Mouse (Mus musculus) embryo, embryonic 10.5 days (tissue): ENCODE data around the gene Tctn1.

Source experiments
- DNase-seq: peaks from one replicate; pipeline ENCODE4 v3.0.0-alpha.2; 2015; ENCODE audit warnings: low spot score

Gene Tctn1

GRCm38 (mm10) chr5:122285029-122285766 lies 20.9 kb upstream of the Tctn1 start:
- peak; percentile 60 for DNase-seq

- peak; percentile 96 for DNase-seq
Observed at GRCm38 (mm10) chr5:122284183-122285028, 20.1 kb upstream of the Tctn1 start, which contains the start of gene Pptc7. TSS of gene Pptc7 (plus strand) at chr5:122284365.

GRCm38 (mm10) chr5:122283828-122284182 lies 19.5 kb upstream of the Tctn1 start:
- DNase-seq: no peak

- DNase-seq: no peak
Observed at GRCm38 (mm10) chr5:122280827-122281462, 16.7 kb upstream of the Tctn1 start.

GRCm38 (mm10) chr5:122280422-122280826 lies 16.2 kb upstream of the Tctn1 start:
- no peak for DNase-seq

GRCm38 (mm10) chr5:122279799-122280421 lies 15.7 kb upstream of the Tctn1 start:
- DNase-seq: no peak

GRCm38 (mm10) chr5:122278946-122279345 lies 14.7 kb upstream of the Tctn1 start:
- DNase-seq: no peak

- DNase-seq: peak; percentile 53
Observed at GRCm38 (mm10) chr5:122274785-122275184, 10.5 kb upstream of the Tctn1 start.

- no peak for DNase-seq
Observed at GRCm38 (mm10) chr5:122272821-122273220, 8.6 kb upstream of the Tctn1 start.

- no peak for DNase-seq
Observed at GRCm38 (mm10) chr5:122268858-122269604, 4.8 kb upstream of the Tctn1 start.

GRCm38 (mm10) chr5:122267899-122268298 lies 3.6 kb upstream of the Tctn1 start:
- peak; percentile 77 for DNase-seq

GRCm38 (mm10) chr5:122267136-122267535 lies 2.9 kb upstream of the Tctn1 start:
- DNase-seq: no peak

GRCm38 (mm10) chr5:122265942-122266341 lies 1.7 kb upstream of the Tctn1 start:
- DNase-seq: no peak

GRCm38 (mm10) chr5:122265187-122265586 lies 927 bp upstream of the Tctn1 start:
- peak; percentile 37 for DNase-seq

- DNase-seq: no peak
Observed at GRCm38 (mm10) chr5:122262104-122262503, 2.2 kb downstream of the Tctn1 start.

- DNase-seq: no peak
Observed at GRCm38 (mm10) chr5:122258027-122258741, 6.1 kb downstream of the Tctn1 start.

- no peak for DNase-seq
Observed at GRCm38 (mm10) chr5:122251895-122252606, 12.2 kb downstream of the Tctn1 start.

- DNase-seq: no peak
Observed at GRCm38 (mm10) chr5:122249281-122249680, 15.0 kb downstream of the Tctn1 start.

GRCm38 (mm10) chr5:122247934-122248333 lies 16.3 kb downstream of the Tctn1 start:
- no peak for DNase-seq

GRCm38 (mm10) chr5:122247529-122247928 lies 16.7 kb downstream of the Tctn1 start:
- DNase-seq: no peak
